Mouse (Mus musculus): Measurements from ENCODE around the gene Zfp872. TPM values are rescaled to one million over a fixed set of nuclear protein-coding genes. Genes with fewer than 3 reads are reported as not detected.
A peak's percentile ranks its signal among the peaks of the same experiment; 100 is the strongest.

Gene Zfp872
- polyA plus RNA-seq (2015; fragmentation: Nextera tagmentation; extraction: Ambion mirVana): 0.27 and 0.38 TPM in 2 replicates

GRCm38 (mm10) chr9:22188025-22188611 is at the start of gene Zfp872:
Gene Zfp872, plus strand, starts transcription at chr9:22188090.
- no peak for TF ChIP-seq CTCF (IDR thresholded peaks at IDR 0.05; ENCODE audit: low read depth)
- peak within 1 kb of the TSS; percentile 32 for H3K4me3 ChIP-seq (ENCODE audit: low read depth, low read length)
- 0 out of 2 replicates have a peak, but pooled peaks cover 5% of the 10 kb centered on the region for H3K27me3 ChIP-seq (replicated peaks; ENCODE audit: control insufficient read depth, insufficient read depth, low read length)
- no peaks in the 10 kb centered on the region for H3K4me1 ChIP-seq (replicated peaks; ENCODE audit: control insufficient read depth, insufficient read depth, low read length)
- no peaks in the 10 kb centered on the region for H3K36me3 ChIP-seq (ENCODE audit: control insufficient read depth, insufficient read depth)
- peak within 1 kb of the TSS; percentile 63 for H3K4me2 ChIP-seq (replicated peaks; ENCODE audit: low read depth)
- 19% methylated on average over 43 of the region's 43 CpGs for WGBS
- H3K9ac ChIP-seq (ENCODE audit: low read depth, low read length): no peak within 1 kb of the TSS
- peaks cover 5% of the 10 kb centered on the region; the same call in 1 of the 2 replicates for H3K9me3 ChIP-seq (ENCODE audit: control insufficient read depth)
- H3K27ac ChIP-seq (ENCODE audit: low read depth, low read length): no peak within 1 kb of the TSS
- peak; percentile 65 for ATAC-seq

GRCm38 (mm10) chr9:22138480-22138879 is 49.4 kb upstream of the Zfp872 start:
- no peak overlapping the region for H3K9ac ChIP-seq (ENCODE audit: low read depth, low read length)
- no peak overlapping the region for H3K4me2 ChIP-seq (replicated peaks; ENCODE audit: low read depth)
- ATAC-seq: no peak
- TF ChIP-seq CTCF (IDR thresholded peaks at IDR 0.05; ENCODE audit: low read depth): peak; percentile 93
- H3K27ac ChIP-seq (ENCODE audit: low read depth, low read length): no peak overlapping the region
- no peak overlapping the region for H3K4me3 ChIP-seq (ENCODE audit: low read depth, low read length)
- 34% methylated on average over 2 of the region's 2 CpGs for WGBS
- no peaks in the 10 kb centered on the region for H3K36me3 ChIP-seq (ENCODE audit: control insufficient read depth, insufficient read depth)
- no peaks in the 10 kb centered on the region; the same call in 1 of the 2 replicates for H3K4me1 ChIP-seq (replicated peaks; ENCODE audit: control insufficient read depth, insufficient read depth, low read length)
- H3K27me3 ChIP-seq (replicated peaks; ENCODE audit: control insufficient read depth, insufficient read depth, low read length): no peaks in the 10 kb centered on the region
- no peaks in the 10 kb centered on the region for H3K9me3 ChIP-seq (ENCODE audit: control insufficient read depth)

DNA sequence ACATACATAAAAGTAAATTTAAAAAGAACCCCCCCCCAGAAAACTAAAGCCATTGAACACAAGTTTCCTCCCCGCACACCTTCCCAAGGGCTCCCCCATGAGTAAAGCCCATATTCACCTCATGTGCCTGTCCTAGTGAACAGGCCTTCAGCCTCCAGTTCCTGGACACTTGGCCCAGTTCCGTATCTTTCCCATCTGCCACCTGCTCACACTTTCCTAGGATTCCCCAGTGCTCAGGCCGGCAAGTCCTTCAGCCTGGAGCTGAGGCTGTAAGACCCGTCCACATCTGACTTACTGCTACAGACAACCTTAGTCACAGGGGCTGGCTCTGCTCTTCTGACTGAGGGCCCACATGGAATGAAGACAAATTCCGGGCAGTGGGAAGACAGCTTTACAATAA is 48.1 kb upstream of the Zfp872 start:
- Histone ChIP-seq H3K4me1 (replicated peaks; ENCODE audit: control insufficient read depth, insufficient read depth, low read length) (no peaks in the 10 kb centered on the region; the same call in 1 of the 2 replicates), H3K36me3 (ENCODE audit: control insufficient read depth, insufficient read depth) (no peaks in the 10 kb centered on the region), H3K4me2 (replicated peaks; ENCODE audit: low read depth) (no peak overlapping the region), H3K27me3 (replicated peaks; ENCODE audit: control insufficient read depth, insufficient read depth, low read length) (no peaks in the 10 kb centered on the region), H3K27ac (ENCODE audit: low read depth, low read length) (no peak overlapping the region), H3K9me3 (ENCODE audit: control insufficient read depth) (no peaks in the 10 kb centered on the region), H3K9ac (ENCODE audit: low read depth, low read length) (no peak overlapping the region), H3K4me3 (ENCODE audit: low read depth, low read length) (no peak overlapping the region)
- no peak for ATAC-seq
- no peak for TF ChIP-seq CTCF (IDR thresholded peaks at IDR 0.05; ENCODE audit: low read depth)
- 94% methylated on average over 5 of the region's 5 CpGs for WGBS

- H3K4me3 ChIP-seq (ENCODE audit: low read depth, low read length): no peak overlapping the region
- H3K9me3 ChIP-seq (ENCODE audit: control insufficient read depth): no peaks in the 10 kb centered on the region
- H3K27me3 ChIP-seq (replicated peaks; ENCODE audit: control insufficient read depth, insufficient read depth, low read length): no peaks in the 10 kb centered on the region
- peak; percentile 97 for TF ChIP-seq CTCF (IDR thresholded peaks at IDR 0.05; ENCODE audit: low read depth)
- ATAC-seq: peak; percentile 52
- WGBS: 54% methylated on average over 17 of the region's 17 CpGs
- H3K4me2 ChIP-seq (replicated peaks; ENCODE audit: low read depth): no peak overlapping the region
- no peak overlapping the region for H3K9ac ChIP-seq (ENCODE audit: low read depth, low read length)
- no peak overlapping the region for H3K27ac ChIP-seq (ENCODE audit: low read depth, low read length)
- H3K4me1 ChIP-seq (replicated peaks; ENCODE audit: control insufficient read depth, insufficient read depth, low read length): no peaks in the 10 kb centered on the region
- no peaks in the 10 kb centered on the region for H3K36me3 ChIP-seq (ENCODE audit: control insufficient read depth, insufficient read depth)
Observed at GRCm38 (mm10) chr9:22143108-22144037, 44.5 kb upstream of the Zfp872 start.

DNA sequence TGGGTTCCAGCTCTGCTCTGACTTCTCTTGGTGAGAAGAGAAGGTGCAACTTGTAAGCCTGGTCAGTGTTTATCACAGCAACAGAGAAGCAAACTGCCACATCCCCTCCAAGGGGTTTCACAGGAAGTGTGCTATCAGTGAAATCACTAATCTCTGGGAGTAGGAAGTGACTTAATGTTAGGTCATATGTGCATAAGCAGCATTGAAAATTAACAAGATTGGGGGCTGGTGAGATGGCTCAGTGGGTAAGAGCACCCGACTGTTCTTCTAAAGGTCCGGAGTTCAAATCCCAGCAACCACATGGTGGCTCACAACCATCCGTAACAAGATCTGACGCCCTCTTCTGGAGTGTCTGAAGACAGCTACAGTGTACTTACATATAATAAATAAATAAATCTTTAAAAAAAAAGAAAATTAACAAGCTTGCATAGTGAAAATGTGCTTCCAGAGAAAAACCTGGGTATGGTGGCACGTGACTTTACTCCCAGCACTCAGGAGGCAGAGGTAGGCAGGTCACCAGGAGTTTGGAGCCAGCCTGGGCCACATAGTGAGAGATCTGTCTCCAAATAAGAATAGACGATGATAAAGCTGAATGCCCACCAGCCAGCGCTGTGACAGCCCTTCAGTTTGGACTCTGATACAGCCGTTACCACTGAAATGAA is 43.5 kb upstream of the Zfp872 start:
- no peaks in the 10 kb centered on the region for H3K36me3 ChIP-seq (ENCODE audit: control insufficient read depth, insufficient read depth)

More for the DNA sequence above, 43.5 kb upstream of the Zfp872 start:
- Histone ChIP-seq H3K27me3 (replicated peaks; ENCODE audit: control insufficient read depth, insufficient read depth, low read length) (no peaks in the 10 kb centered on the region), H3K27ac (ENCODE audit: low read depth, low read length) (no peak overlapping the region), H3K4me1 (replicated peaks; ENCODE audit: control insufficient read depth, insufficient read depth, low read length) (no peaks in the 10 kb centered on the region), H3K9me3 (ENCODE audit: control insufficient read depth) (no peaks in the 10 kb centered on the region), H3K4me2 (replicated peaks; ENCODE audit: low read depth) (no peak overlapping the region), H3K4me3 (ENCODE audit: low read depth, low read length) (no peak overlapping the region), H3K9ac (ENCODE audit: low read depth, low read length) (no peak overlapping the region)
- WGBS: 86% methylated on average over 6 of the region's 8 CpGs
- no peak for TF ChIP-seq CTCF (IDR thresholded peaks at IDR 0.05; ENCODE audit: low read depth)
- ATAC-seq: no peak

All from intestine, postnatal 0 days (tissue).